Mouse (Mus musculus) embryonic fibroblast, embryonic 13.5 days (primary cell): Measurements from ENCODE around the gene Pafah2.

Experiments used
- CTCF ChIP-seq: IDR thresholded peaks from 2 replicates; pipeline ENCODE4 v1.5.1; 2011; ENCODE audit warnings: mild to moderate bottlenecking, control low read depth, low read length, moderate library complexity, borderline replicate concordance; ENCODE audit not compliant: insufficient read depth
- POLR2A ChIP-seq: IDR thresholded peaks from 2 replicates; pipeline ENCODE4 v1.6.1; 2011; ENCODE audit warnings: low read depth, mild to moderate bottlenecking, control low read depth, low read length, moderate library complexity

GRCm38 (mm10) chr4:134353527-134354409 is 42.4 kb upstream of the Pafah2 start:
- TF ChIP-seq CTCF (no peak), POLR2A (no peak)
